Mouse (Mus musculus): ENCODE results near the gene Olfr324. TPM values are rescaled to one million over a fixed set of nuclear protein-coding genes. Genes with fewer than 3 reads are reported as not detected.

Olfr324 gene
- not detected in 2 replicates for polyA plus RNA-seq (2015; fragmentation: Nextera tagmentation; extraction: Ambion mirVana)

GRCm38 (mm10) chr11:58594814-58595213, at the start of gene Olfr324:
Gene Olfr324, plus strand, starts transcription at chr11:58595114.
- H3K9me3 ChIP-seq: no peaks in the 10 kb centered on the region
- H3K4me1 ChIP-seq: no peaks in the 10 kb centered on the region
- H3K36me3 ChIP-seq: no peaks in the 10 kb centered on the region
- no peak within 1 kb of the TSS for H3K4me3 ChIP-seq
- H3K27me3 ChIP-seq (replicated peaks): no peaks in the 10 kb centered on the region
- H3K4me2 ChIP-seq: no peak within 1 kb of the TSS
- WGBS: 78% methylated on average over 6 of the region's 6 CpGs
- H3K9ac ChIP-seq: no peak within 1 kb of the TSS
- no peak within 1 kb of the TSS for H3K27ac ChIP-seq (replicated peaks)
- ATAC-seq (ENCODE audit: extremely low read depth, insufficient number of reproducible peaks, low FRiP score, low TSS enrichment): no peak

- Histone ChIP-seq H3K4me3 (no peak within 1 kb of the TSS), H3K4me2 (no peak within 1 kb of the TSS), H3K9ac (no peak within 1 kb of the TSS), H3K4me1 (no peaks in the 10 kb centered on the region), H3K9me3 (no peaks in the 10 kb centered on the region; the same call in 1 of the 2 replicates), H3K27ac (replicated peaks) (no peak within 1 kb of the TSS), H3K27me3 (replicated peaks) (no peaks in the 10 kb centered on the region), H3K36me3 (no peaks in the 10 kb centered on the region)
- 68% methylated on average over 5 of the region's 5 CpGs for WGBS
- no peak for ATAC-seq (ENCODE audit: extremely low read depth, insufficient number of reproducible peaks, low FRiP score, low TSS enrichment)
These were observed 48.6 kb upstream of the Olfr324 start, which contains the start of gene Olfr329-ps for GRCm38 (mm10) chr11:58546322-58546721. Gene Olfr329-ps, minus strand, starts transcription at chr11:58546422.

- no peak within 1 kb of the TSS for H3K9ac ChIP-seq
- H3K4me2 ChIP-seq: no peak within 1 kb of the TSS
- no peak within 1 kb of the TSS for H3K27ac ChIP-seq (replicated peaks)
- no peaks in the 10 kb centered on the region for H3K9me3 ChIP-seq
- WGBS: 61% methylated on average over 1 of the region's 1 CpGs
- no peak within 1 kb of the TSS for H3K4me3 ChIP-seq
- ATAC-seq (ENCODE audit: extremely low read depth, insufficient number of reproducible peaks, low FRiP score, low TSS enrichment): no peak
- no peaks in the 10 kb centered on the region for H3K36me3 ChIP-seq
- no peaks in the 10 kb centered on the region for H3K4me1 ChIP-seq
- peaks cover 2% of the 10 kb centered on the region; the same call in 1 of the 2 replicates for H3K27me3 ChIP-seq (replicated peaks)
These were observed 39.4 kb upstream of the Olfr324 start, which contains the start of gene Olfr328 for GRCm38 (mm10) chr11:58555536-58555935. Gene Olfr328, minus strand, starts transcription at chr11:58555636.

- H3K9ac ChIP-seq: no peak within 1 kb of the TSS
- no peak within 1 kb of the TSS for H3K4me2 ChIP-seq
- no peaks in the 10 kb centered on the region for H3K4me1 ChIP-seq
- H3K9me3 ChIP-seq: no peaks in the 10 kb centered on the region
- no peak within 1 kb of the TSS for H3K27ac ChIP-seq (replicated peaks)
- H3K4me3 ChIP-seq: no peak within 1 kb of the TSS
- 54% methylated on average over 5 of the region's 5 CpGs for WGBS
- ATAC-seq (ENCODE audit: extremely low read depth, insufficient number of reproducible peaks, low FRiP score, low TSS enrichment): no peak
- no peaks in the 10 kb centered on the region for H3K27me3 ChIP-seq (replicated peaks)
- H3K36me3 ChIP-seq: no peaks in the 10 kb centered on the region
These were observed 24.5 kb upstream of the Olfr324 start, which contains the start of gene Olfr224 for GRCm38 (mm10) chr11:58570405-58570804. Gene Olfr224, minus strand, starts transcription at chr11:58570553.

- 67% methylated on average over 1 of the region's 1 CpGs for WGBS
- no peaks in the 10 kb centered on the region for H3K9me3 ChIP-seq
- no peak within 1 kb of the TSS for H3K27ac ChIP-seq (replicated peaks)
- no peak within 1 kb of the TSS for H3K4me2 ChIP-seq
- no peak within 1 kb of the TSS for H3K4me3 ChIP-seq
- no peaks in the 10 kb centered on the region for H3K36me3 ChIP-seq
- no peaks in the 10 kb centered on the region for H3K4me1 ChIP-seq
- H3K27me3 ChIP-seq (replicated peaks): no peaks in the 10 kb centered on the region
- no peak for ATAC-seq (ENCODE audit: extremely low read depth, insufficient number of reproducible peaks, low FRiP score, low TSS enrichment)
- H3K9ac ChIP-seq: no peak within 1 kb of the TSS
These were observed 17.5 kb upstream of the Olfr324 start, which contains the start of gene Olfr325 for GRCm38 (mm10) chr11:58577430-58577829. Gene Olfr325, plus strand, starts transcription at chr11:58577730.

- H3K36me3 ChIP-seq: no peaks in the 10 kb centered on the region
- H3K9me3 ChIP-seq: no peaks in the 10 kb centered on the region
- no peak overlapping the region for H3K9ac ChIP-seq
- ATAC-seq (ENCODE audit: extremely low read depth, insufficient number of reproducible peaks, low FRiP score, low TSS enrichment): no peak
- H3K4me1 ChIP-seq: no peaks in the 10 kb centered on the region
- 66% methylated on average over 8 of the region's 8 CpGs for WGBS
- H3K27me3 ChIP-seq (replicated peaks): no peaks in the 10 kb centered on the region
- no peak overlapping the region for H3K4me3 ChIP-seq
- no peak overlapping the region for H3K27ac ChIP-seq (replicated peaks)
- no peak overlapping the region for H3K4me2 ChIP-seq
These were observed 16.3 kb upstream of the Olfr324 start for GRCm38 (mm10) chr11:58578636-58579035.

GRCm38 (mm10) chr11:58587898-58588348, 7.0 kb upstream of the Olfr324 start:
- no peaks in the 10 kb centered on the region for H3K27me3 ChIP-seq (replicated peaks)
- H3K4me3 ChIP-seq: no peak overlapping the region
- H3K27ac ChIP-seq (replicated peaks): no peak overlapping the region
- no peaks in the 10 kb centered on the region for H3K4me1 ChIP-seq
- no peak for ATAC-seq (ENCODE audit: extremely low read depth, insufficient number of reproducible peaks, low FRiP score, low TSS enrichment)
- H3K9ac ChIP-seq: no peak overlapping the region
- 56% methylated on average over 7 of the region's 7 CpGs for WGBS
- peak overlapping the region; percentile 13; the same call in 1 of the 2 replicates for H3K4me2 ChIP-seq
- H3K36me3 ChIP-seq: no peaks in the 10 kb centered on the region
- no peaks in the 10 kb centered on the region for H3K9me3 ChIP-seq

GRCm38 (mm10) chr11:58588620-58589250, 6.2 kb upstream of the Olfr324 start:
- Histone ChIP-seq H3K36me3 (no peaks in the 10 kb centered on the region), H3K9me3 (no peaks in the 10 kb centered on the region), H3K4me2 (no peak overlapping the region), H3K9ac (no peak overlapping the region), H3K4me1 (no peaks in the 10 kb centered on the region), H3K4me3 (no peak overlapping the region), H3K27ac (replicated peaks) (no peak overlapping the region), H3K27me3 (replicated peaks) (no peaks in the 10 kb centered on the region)
- 56% methylated on average over 3 of the region's 3 CpGs for WGBS
- no peak for ATAC-seq (ENCODE audit: extremely low read depth, insufficient number of reproducible peaks, low FRiP score, low TSS enrichment)

- Histone ChIP-seq H3K9me3 (no peaks in the 10 kb centered on the region), H3K27ac (replicated peaks) (no peak overlapping the region), H3K4me1 (no peaks in the 10 kb centered on the region), H3K4me2 (no peak overlapping the region), H3K9ac (no peak overlapping the region), H3K36me3 (no peaks in the 10 kb centered on the region), H3K27me3 (replicated peaks) (no peaks in the 10 kb centered on the region), H3K4me3 (no peak overlapping the region)
- ATAC-seq (ENCODE audit: extremely low read depth, insufficient number of reproducible peaks, low FRiP score, low TSS enrichment): no peak
- 75% methylated on average over 13 of the region's 13 CpGs for WGBS
These were observed 2.9 kb downstream of the Olfr324 start for GRCm38 (mm10) chr11:58597837-58598236.

GRCm38 (mm10) chr11:58602062-58602461, 7.1 kb downstream of the Olfr324 start:
- Histone ChIP-seq H3K4me2 (no peak overlapping the region), H3K9ac (no peak overlapping the region), H3K4me1 (no peaks in the 10 kb centered on the region), H3K36me3 (no peaks in the 10 kb centered on the region), H3K9me3 (no peaks in the 10 kb centered on the region), H3K27ac (replicated peaks) (no peak overlapping the region), H3K4me3 (no peak overlapping the region), H3K27me3 (replicated peaks) (no peaks in the 10 kb centered on the region)
- ATAC-seq (ENCODE audit: extremely low read depth, insufficient number of reproducible peaks, low FRiP score, low TSS enrichment): no peak

GRCm38 (mm10) chr11:58602800-58603560, 8.1 kb downstream of the Olfr324 start:
- no peaks in the 10 kb centered on the region for H3K27me3 ChIP-seq (replicated peaks)
- no peak overlapping the region for H3K4me3 ChIP-seq
- H3K4me2 ChIP-seq: no peak overlapping the region
- 68% methylated on average over 6 of the region's 6 CpGs for WGBS
- H3K36me3 ChIP-seq: no peaks in the 10 kb centered on the region
- no peak overlapping the region for H3K9ac ChIP-seq
- no peaks in the 10 kb centered on the region for H3K9me3 ChIP-seq
- no peak overlapping the region for H3K27ac ChIP-seq (replicated peaks)
- ATAC-seq (ENCODE audit: extremely low read depth, insufficient number of reproducible peaks, low FRiP score, low TSS enrichment): no peak
- no peaks in the 10 kb centered on the region for H3K4me1 ChIP-seq
